ENCODE assay signal across 14 mouse cellular contexts in the genomic region with DNA sequence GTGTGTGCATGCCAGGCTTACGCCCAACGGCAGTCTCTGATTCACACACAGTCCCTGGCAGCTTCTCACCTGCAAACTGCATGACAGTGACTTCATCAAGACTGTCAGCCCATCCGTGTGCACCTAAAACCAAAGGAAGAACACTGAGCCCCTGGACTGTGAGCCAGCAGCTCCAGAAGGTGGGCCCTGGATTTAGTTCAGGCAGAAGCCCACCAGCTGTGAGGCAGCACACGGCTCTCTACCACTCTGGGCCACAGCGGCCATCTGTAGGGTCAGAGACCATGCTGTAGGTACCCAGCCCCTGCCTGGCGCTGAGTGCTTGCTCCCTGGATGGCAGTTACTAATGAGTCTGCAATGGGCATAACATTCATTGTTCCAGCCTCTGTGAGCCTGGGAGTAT.
DNase-seq lines count a peak whose midpoint lies in the region; ATAC-seq and TF ChIP-seq lines count a peak whose summit lies in the region.
"Had no signal": no experiment of that assay in that cellular context is flagged by ENCODE, and none has a peak within 500 bp of the region (broad histone marks: within the 10 kb centered on the region; RNA-seq: fewer than 3 reads in every experiment).

No protein-coding gene starts in this region.

- H3K9me3 ChIP-seq in kidney, embryonic 16.5 days (ENCODE audit: low read length) = no peaks in the 10 kb centered on the region
- no peaks in the 10 kb centered on the region for H3K9me3 ChIP-seq in embryonic facial prominence, embryonic 12.5 days
- H3K9me3 ChIP-seq in forebrain, embryonic 12.5 days = no peaks in the 10 kb centered on the region
- H3K9me3 ChIP-seq in hindbrain, postnatal 0 days (ENCODE audit: low read length) = no peaks in the 10 kb centered on the region
- H3K9me3 ChIP-seq: limb, embryonic 15.5 days had no signal

- WGBS in kidney, embryonic 16.5 days = 74% methylated on average over 6 of the region's 6 CpGs
- WGBS in embryonic facial prominence, embryonic 12.5 days = 82% methylated on average over 6 of the region's 6 CpGs
- WGBS in forebrain, embryonic 12.5 days = 79% methylated on average over 6 of the region's 6 CpGs
- 40% methylated on average over 6 of the region's 6 CpGs for WGBS in hindbrain, postnatal 0 days

- H3K4me1 ChIP-seq in kidney, embryonic 16.5 days (ENCODE audit: insufficient read depth, low read length) = peaks cover 64% of the 10 kb centered on the region
- peaks cover 58% of the 10 kb centered on the region for H3K4me1 ChIP-seq in embryonic facial prominence, embryonic 12.5 days
- peaks cover 82% of the 10 kb centered on the region for H3K4me1 ChIP-seq in forebrain, embryonic 12.5 days
- peaks cover 36% of the 10 kb centered on the region for H3K4me1 ChIP-seq in hindbrain, postnatal 0 days (ENCODE audit: insufficient read depth, low read length)

- 0 out of 2 replicates have a peak overlapping the region, but pooled peaks have one; percentile 55 for H3K27ac ChIP-seq in kidney, embryonic 16.5 days (ENCODE audit: low read length)
- H3K27ac ChIP-seq in embryonic facial prominence, embryonic 12.5 days = peak overlapping the region; percentile 77; the same call in 1 of the 2 replicates
- H3K27ac ChIP-seq in forebrain, embryonic 12.5 days = no peak overlapping the region
- H3K27ac ChIP-seq in hindbrain, postnatal 0 days = peak overlapping the region; percentile 56

- ATAC-seq in kidney, embryonic 16.5 days (ENCODE audit: low FRiP score, low TSS enrichment) = no peak
- ATAC-seq in embryonic facial prominence, embryonic 12.5 days (ENCODE audit: insufficient number of reproducible peaks, insufficient read depth, low FRiP score, low TSS enrichment) = no peak
- no peak for ATAC-seq in forebrain, embryonic 12.5 days (ENCODE audit: low FRiP score)
- ATAC-seq in hindbrain, postnatal 0 days = no peak

- no peak overlapping the region for H3K9ac ChIP-seq in kidney, embryonic 16.5 days (replicated peaks; ENCODE audit: low read length)
- H3K9ac ChIP-seq in embryonic facial prominence, embryonic 12.5 days = no peak overlapping the region
- 0 out of 2 replicates have a peak overlapping the region, but pooled peaks have one; percentile 44 for H3K9ac ChIP-seq in forebrain, embryonic 12.5 days
- H3K9ac ChIP-seq in hindbrain, postnatal 0 days (replicated peaks; ENCODE audit: low read length) = no peak overlapping the region
- H3K9ac ChIP-seq: limb, embryonic 15.5 days; lung, embryonic 14.5 days had no signal

- H3K36me3 ChIP-seq in kidney, embryonic 16.5 days (ENCODE audit: insufficient read depth, low read length) = no peaks in the 10 kb centered on the region
- H3K36me3 ChIP-seq in embryonic facial prominence, embryonic 12.5 days = no peaks in the 10 kb centered on the region
- no peaks in the 10 kb centered on the region for H3K36me3 ChIP-seq in forebrain, embryonic 12.5 days (replicated peaks)
- no peaks in the 10 kb centered on the region for H3K36me3 ChIP-seq in hindbrain, postnatal 0 days (ENCODE audit: insufficient read depth, low read length)
- H3K36me3 ChIP-seq: limb, embryonic 15.5 days had no signal

- no peaks in the 10 kb centered on the region for H3K27me3 ChIP-seq in kidney, embryonic 16.5 days (ENCODE audit: insufficient read depth, low read length)
- no peaks in the 10 kb centered on the region for H3K27me3 ChIP-seq in embryonic facial prominence, embryonic 12.5 days
- H3K27me3 ChIP-seq in forebrain, embryonic 12.5 days = no peaks in the 10 kb centered on the region
- no peaks in the 10 kb centered on the region for H3K27me3 ChIP-seq in hindbrain, postnatal 0 days (ENCODE audit: insufficient read depth, low read length)
- H3K27me3 ChIP-seq: limb, embryonic 15.5 days had no signal

- no peak for DNase-seq in kidney, adult 11 months
- DNase-seq in hindbrain, postnatal 0 days (ENCODE audit: low spot score) = no peak
- DNase-seq in urinary bladder, adult 2 months (ENCODE audit: low spot score) = no peak
- DNase-seq in thymus, postnatal 10 days (ENCODE audit: low spot score in 2 of 2) = no peak
- DNase-seq: cerebellum, adult 9-11 months; heart, postnatal 14 days; kidney, adult 8-10 months; lung, embryonic 14.5 days; right cerebral cortex, postnatal 25 days; thymus, postnatal 25 days had no signal

- no peak overlapping the region for H3K4me2 ChIP-seq in kidney, embryonic 16.5 days (replicated peaks; ENCODE audit: low read depth, low read length)
- H3K4me2 ChIP-seq in embryonic facial prominence, embryonic 12.5 days (replicated peaks) = no peak overlapping the region
- no peak overlapping the region for H3K4me2 ChIP-seq in forebrain, embryonic 12.5 days
- no peak overlapping the region for H3K4me2 ChIP-seq in hindbrain, postnatal 0 days (ENCODE audit: low read depth, low read length)
- H3K4me2 ChIP-seq: limb, embryonic 15.5 days; lung, embryonic 14.5 days had no signal

- TF ChIP-seq CTCF in hindbrain, postnatal 0 days (IDR thresholded peaks at IDR 0.05; ENCODE audit: low read depth) = no peak

- H3K4me3 ChIP-seq in kidney, embryonic 16.5 days (ENCODE audit: low read length) = no peak overlapping the region
- H3K4me3 ChIP-seq in embryonic facial prominence, embryonic 12.5 days = no peak overlapping the region
- no peak overlapping the region for H3K4me3 ChIP-seq in forebrain, embryonic 12.5 days (replicated peaks)
- no peak overlapping the region for H3K4me3 ChIP-seq in hindbrain, postnatal 0 days (ENCODE audit: low read length)
- H3K4me3 ChIP-seq: limb, embryonic 15.5 days had no signal
